Mouse (Mus musculus) thymus, adult 18-20 months (tissue): ENCODE measurements around the gene Sypl2.
A peak's percentile ranks its signal among the peaks of the same experiment; 100 is the strongest.

Experiments used
- DNase-seq, 2 experiments: peaks; one replicate each; pipeline ENCODE4 v3.0.0; 2022; ENCODE audit warnings: mixed read lengths in 2 of 2

The Sypl2 gene

DNA sequence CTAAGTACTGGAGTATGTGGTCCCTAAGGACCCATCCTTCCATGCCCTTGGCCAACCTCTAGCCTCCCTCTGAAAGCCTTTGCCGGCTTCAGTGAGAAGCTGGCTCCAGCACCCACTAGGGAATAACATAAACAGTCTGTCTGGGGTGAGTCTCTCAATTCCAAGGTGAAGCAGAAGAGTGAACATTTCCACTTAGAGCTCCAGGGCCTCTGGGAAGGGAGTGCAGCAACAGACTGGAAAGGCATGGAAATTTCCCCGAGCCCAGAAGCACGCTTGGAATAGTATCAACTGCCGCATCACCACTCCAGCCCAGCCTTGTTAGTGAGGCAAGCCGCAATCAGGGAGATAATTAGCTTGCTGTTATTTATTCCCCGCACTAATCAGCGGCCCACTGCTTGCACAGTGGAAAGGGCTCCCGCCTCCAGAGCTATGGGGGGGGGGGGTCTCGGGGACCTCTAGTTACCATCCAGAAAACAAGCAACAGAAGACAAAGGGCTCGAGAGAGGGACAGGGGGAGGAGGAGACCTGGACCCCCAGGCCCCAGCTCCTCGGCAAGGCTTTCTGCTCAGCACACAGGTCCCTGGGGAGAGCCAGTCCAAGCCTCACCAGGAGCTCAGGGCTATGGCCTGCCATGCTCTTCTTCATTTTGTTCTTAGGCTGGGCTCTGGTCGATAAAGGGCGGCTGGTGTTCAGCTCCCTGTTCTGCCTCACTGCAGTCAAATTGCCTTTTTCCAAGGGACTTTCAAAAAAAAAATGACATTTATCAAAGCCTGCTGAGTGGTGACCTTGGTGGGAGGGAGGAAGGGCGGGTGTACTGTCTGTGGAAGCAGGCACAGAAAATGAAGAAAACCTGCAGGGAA is 51.5 kb downstream of the Sypl2 start:
- DNase-seq = no peak

DNA sequence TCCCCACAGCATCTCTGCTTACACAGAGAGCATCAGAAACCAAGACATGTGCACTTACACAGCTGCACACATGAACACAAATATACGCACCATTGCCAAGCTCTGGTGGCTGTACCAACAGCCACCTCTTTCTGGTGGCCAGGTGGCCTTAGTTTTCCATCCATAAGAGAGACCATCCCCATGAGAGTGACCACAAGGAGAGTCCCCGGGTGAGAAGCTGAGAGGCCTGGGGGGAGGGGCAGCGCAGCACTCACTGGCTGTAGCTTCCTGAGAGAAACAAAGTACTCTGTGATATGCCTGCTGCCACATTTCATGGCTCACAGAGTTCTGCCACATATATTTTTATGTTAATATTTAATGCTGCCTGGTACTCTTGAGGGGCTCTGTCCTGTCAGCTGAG is 57.2 kb downstream of the Sypl2 start:
- no peak for DNase-seq

DNA sequence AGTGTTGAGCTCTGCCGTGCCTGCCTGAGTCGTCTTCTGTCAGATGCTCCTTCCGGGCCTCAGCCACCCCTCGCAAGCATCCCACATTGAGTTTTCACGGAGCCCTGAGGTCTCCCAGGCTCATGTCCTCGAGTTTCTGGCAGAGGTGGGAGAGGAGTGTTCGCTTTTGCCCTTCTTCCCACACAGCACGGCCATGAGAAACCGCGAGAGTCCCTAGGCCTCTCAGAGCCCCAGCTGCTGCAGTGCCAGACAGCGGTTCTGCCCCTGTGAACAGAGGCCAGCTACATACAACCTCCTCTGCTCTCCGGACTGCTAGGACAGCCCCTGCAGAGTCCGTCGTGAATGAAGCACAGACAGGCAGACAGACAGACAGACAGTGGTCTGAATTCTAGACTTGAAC is 58.9 kb downstream of the Sypl2 start:
- DNase-seq = no peak

DNA sequence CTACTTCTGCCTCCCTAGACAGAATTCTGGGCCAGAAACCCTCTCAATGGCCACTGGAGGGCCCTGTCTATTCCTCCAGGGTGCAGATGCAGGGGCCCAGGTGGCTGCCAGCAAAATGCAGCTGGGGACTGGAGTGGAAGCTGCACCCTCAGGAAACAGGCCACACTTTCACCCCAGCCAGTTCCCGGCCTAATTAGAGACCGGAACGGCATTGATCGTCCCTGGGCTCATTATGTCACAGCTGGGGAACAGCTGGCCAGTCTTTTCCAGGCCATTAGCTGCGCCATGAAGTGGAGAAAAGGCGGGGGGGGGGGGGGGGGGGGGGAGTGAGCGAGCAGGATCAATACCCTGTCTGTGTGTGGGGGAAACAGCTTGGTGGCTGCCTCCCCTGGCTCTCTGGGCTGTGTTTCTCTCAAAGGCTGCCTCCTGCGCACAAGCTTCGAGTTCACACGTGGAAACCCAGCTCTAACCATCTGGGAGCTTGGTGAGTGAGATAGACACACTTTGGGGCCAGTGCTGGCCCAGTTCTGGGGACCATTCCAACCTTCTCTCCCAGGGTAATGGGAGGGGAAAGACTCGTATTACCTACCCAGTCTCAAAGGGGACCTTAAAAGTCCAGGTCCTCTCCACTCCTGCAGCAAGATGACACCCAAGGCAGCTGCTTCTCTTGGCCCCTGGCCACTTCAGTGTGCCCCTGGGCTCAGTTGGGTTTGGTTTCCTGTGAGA is 59.8 kb downstream of the Sypl2 start:
- DNase-seq = no peak

DNA sequence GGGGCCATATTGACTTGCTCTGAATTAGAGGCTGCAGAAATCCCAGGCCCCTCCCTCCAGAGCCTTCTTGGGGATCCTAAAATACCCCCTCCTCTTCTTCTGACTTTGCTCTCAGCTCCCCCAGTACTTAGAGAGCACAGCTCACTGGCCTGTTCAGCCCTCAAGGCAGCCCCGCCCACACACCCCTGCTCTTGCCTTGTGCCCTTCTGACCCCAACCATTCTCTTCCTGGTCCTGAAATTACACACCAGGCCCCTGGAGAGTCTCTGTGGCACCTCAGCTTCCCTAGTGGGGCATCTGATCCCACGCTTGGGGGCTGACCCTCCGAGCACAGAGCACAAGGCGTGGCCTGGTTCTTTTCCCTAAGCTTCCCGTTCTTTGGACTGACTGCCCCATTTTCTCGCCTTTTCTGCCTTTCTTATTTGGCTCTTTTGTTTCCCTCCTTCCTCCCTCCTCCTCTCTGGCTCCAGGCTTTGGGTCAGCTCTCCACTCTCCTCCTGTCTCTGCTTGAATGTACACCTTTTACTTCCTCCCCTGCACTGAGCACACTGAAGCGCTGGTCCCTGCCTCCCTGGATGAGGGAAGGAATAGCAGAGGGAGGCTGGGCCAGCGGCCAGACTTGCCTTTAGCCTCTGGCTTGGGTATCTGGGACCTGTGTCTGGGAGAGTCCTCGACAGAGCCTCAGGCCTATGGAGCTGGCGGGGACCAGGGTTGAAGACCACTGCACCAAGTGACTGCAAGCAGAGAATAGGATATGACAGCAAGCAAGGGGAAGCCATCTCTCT is 60.7 kb downstream of the Sypl2 start:
- no peak for DNase-seq

DNA sequence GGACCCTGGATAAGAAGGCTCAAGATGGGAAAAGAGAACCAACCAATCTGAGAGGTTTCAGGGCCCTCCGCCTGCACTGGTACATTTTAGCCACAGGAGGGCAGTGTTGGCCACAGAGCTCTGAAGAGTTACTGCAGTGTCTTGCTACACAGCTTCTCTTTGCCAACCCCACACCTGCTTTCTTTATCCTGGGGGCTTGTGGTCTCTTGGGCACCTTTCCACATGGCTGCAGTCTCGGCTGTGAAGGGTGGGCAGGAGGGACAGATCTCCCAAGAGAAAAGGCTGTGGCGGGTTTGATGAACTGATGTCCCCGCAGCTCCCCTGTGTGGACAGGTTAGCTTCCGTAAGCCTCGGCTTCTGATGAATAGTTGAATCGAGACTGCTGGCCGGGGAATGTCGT is 61.6 kb downstream of the Sypl2 start:
- DNase-seq = peak; percentile 54 to 55

DNA sequence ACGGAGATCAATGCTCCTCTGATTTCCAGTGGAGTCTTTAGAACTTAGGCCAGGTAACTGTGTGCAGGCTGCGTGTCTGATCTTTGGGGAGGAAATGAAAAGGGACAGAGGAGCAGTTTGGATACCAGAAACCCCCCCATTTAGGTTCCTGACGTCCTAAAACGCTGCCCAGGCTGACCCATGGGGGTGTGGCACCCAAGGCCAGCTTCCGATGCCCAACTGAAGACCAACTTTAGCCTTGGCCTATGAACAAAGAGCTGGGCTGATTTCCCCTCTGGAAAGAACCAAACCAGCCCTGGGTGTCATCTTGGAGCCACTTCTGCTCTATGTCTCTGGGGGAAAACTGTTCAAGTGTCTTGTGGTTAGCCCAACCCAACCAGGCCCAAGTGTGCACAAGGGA is 62.4 kb downstream of the Sypl2 start:
- DNase-seq = no peak
